Mouse (Mus musculus) retina, postnatal 1 day (tissue): Measurements from ENCODE around the gene Cd52.
"Not testable (repeated sequence)": the region's sequence is repeated elsewhere in the genome, so short reads cannot be mapped to it uniquely, and the experiment has no call there.

Experiments used
- DNase-seq: peaks from one replicate; pipeline ENCODE4 v3.0.0-alpha.2; 2012

Cd52 gene

GRCm38 (mm10) chr4:134094923-134095547 lies at the start of gene Cd52:
Gene Cd52, minus strand, starts transcription at chr4:134095082.
- DNase-seq: no peak

- DNase-seq: not testable (repeated sequence)
Measured at GRCm38 (mm10) chr4:134144297-134144696, 49.4 kb upstream of the Cd52 start.

GRCm38 (mm10) chr4:134138857-134139256 lies 44.0 kb upstream of the Cd52 start:
- DNase-seq: no peak

- peak; percentile 24 for DNase-seq
Measured at GRCm38 (mm10) chr4:134136280-134136926, 41.5 kb upstream of the Cd52 start.

DNA sequence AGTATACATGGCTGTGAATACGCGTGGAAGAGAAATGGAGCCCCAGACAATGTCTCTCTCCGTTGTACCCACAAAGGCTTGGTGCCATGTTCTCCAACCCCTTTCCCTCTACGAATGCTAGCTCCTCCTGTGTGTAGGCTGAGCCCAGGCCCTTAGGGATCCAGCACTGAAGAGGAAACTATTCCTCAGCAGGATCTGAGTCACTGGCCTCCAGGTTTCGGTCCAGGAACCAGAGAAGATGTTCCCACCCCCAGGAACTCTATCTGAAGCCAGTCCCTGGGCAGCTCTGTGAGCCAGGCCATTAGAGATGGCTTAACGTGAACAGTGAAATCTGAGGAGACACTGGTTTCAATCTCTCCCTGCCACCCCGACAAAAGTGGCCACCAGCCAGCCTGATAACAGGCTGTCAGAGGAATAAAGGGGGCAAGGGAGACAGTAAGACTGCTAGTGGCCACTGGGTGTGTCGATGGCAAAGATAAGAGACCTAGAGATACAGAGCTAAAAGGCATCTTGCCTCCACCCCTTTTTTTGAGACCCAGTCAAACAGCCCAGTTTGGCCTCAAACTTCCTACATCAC lies 37.7 kb upstream of the Cd52 start:
- DNase-seq: no peak

GRCm38 (mm10) chr4:134132117-134132516 lies 37.2 kb upstream of the Cd52 start:
- DNase-seq: no peak

- DNase-seq: no peak
Measured at GRCm38 (mm10) chr4:134129482-134129881, 34.6 kb upstream of the Cd52 start.

DNA sequence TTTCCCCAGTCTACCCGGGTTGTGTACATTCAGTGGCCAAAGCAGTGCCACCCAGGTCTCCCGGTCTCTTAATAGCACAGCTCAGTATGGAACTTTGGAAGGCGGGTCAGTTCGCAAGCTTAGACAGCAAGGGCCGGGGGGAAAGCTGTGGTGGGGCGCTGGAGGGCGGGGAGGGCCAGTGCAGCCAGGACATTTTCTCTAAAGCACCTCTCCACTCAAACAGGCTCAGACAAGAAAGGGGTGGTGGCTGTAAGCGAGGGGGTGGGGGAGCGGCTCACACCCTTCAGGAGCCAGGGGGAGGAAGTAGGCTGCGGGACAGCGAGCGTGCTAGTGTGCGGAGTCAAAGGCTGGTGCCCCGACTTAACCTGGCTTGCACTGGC lies 34.1 kb upstream of the Cd52 start:
- no peak for DNase-seq

DNA sequence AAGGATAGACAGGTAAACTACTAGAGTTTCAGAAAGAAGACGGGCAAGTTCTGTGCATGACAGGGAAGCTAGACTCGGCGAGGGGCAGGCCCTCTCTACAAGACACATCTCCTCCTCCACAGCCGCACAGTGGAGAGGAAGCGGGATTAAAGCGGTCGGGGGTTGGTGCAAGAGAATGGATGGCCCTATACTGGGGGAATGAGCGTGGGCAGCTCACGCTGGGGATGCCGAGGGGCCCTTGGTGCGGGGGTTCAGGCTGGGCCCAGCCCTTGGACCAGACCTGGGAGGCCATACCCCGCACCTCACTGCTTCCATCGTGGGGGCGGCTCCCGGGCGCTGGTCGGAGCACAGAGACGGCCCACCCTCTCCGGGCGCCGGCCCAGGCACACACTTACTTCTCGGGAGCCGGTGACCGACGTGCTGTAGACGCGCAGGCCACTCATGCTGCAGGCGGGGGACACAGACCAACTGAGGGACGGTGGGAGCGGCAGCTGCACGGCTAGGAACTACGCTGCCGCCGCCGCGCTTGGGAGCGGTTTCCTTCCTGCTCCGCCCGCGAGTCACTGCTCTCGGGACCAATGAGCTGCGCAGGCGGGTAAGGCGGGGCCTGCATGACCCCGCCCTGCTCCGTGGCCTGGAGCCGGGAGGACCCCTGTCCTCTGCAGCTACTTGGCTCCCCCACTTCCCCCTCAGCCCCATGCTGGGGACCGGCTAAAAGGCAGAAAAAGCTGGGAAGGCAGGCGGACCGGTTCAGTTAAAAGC lies 33.5 kb upstream of the Cd52 start, which contains the start of gene Sh3bgrl3:
Gene Sh3bgrl3, minus strand, starts transcription at position 569 of the 762 bp plus-strand sequence.
- DNase-seq: peak; percentile 93

DNA sequence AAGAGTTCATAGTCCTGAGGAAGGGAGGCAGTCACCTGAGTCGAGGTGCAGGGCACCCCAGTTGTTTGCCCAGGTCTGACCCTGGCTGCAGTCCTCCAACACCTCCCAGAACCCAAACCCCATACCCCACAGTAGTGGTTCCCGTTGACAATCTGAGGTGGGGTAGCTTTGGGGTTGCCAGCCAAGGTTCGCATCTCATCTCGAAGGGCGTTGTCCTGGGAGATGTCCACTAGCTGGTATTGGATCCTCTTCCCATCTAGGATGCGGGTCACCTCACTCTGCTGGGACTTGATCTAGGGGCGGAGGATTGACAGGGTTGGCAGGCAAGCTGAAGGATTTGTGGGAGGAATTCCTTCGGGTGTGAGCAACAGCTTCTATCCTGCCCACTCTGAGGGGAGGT lies 32.9 kb upstream of the Cd52 start:
- DNase-seq: no peak

DNA sequence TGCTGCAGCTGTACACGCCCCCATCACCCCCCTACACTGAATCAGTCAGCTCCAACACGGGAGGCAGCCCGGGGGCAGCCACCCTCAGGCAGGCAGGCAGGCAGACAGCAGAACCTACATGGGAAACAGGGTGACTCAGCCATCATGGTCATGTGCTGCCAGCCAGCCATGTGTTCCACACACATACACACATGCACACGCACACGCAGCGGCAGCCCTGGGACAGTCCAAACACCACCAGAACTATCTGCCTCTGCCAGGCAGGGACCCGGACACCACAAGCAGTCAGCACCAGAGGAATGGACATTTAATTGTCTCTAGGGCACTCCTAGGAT lies 32.2 kb upstream of the Cd52 start:
- no peak for DNase-seq

- DNase-seq: no peak
Measured at GRCm38 (mm10) chr4:134126300-134127120, 31.6 kb upstream of the Cd52 start.

- DNase-seq: no peak
Measured at GRCm38 (mm10) chr4:134125383-134126060, 30.6 kb upstream of the Cd52 start.

DNA sequence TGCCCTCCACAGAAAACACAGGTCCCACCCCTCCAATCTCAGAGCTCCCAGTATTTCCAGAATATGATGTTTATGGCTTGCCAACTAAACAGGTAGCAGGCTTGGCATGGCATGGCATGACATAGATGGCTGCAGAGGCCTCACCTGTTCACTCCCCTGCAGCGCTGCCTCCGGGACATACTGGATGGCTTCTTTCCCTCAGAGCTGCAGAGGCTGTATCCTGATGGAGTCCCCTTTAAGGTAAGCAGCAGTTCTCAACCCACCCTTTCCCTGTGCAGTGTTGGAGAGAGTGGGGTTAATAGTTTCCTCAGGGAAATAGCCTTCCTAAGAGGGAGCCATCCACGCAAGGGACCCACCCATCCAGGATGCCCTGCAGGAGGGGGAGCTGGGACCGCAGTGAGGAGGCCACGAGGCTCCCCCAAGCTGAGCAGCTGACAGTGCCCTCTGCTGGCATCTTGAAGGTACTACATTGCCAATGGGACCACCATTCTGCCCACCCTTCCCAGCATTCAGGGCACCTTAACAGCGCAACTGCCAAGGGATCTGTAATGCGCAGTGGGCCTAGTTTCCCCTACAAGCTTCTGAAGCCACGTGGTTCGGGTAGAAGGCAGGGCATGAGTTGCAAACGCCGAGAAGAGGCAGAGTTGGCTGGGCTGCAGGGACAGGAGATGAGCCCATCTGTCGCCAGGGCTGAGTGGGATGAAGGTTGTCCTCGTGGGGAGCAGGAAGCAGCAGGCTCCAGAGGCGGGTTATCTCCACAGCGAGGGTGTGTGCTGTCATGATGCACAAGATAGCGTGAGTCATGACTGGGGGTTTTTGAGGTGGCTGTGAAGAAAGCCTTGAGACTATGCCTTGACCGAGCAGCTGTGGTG lies 29.0 kb upstream of the Cd52 start:
- peak; percentile 81 for DNase-seq

DNA sequence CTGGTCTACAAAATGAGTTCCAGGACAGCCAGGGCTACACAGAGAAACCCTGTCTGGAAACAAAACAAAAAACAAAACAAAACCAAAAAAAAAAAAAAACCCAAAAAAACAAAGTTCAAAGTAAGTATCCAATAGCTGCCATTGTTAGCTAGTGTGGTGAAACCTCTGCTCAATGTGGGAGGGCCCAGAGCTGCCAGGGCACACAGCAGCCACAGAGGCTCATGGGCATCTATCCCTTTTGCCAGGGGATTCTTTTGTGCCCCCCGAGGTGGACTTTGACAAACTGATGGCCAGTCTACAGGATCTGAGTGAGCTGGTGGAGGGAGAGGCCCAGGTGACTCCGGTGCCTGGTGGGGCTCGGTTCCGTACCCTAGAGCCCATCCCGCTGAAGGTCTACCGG lies 28.3 kb upstream of the Cd52 start:
- no peak for DNase-seq

DNA sequence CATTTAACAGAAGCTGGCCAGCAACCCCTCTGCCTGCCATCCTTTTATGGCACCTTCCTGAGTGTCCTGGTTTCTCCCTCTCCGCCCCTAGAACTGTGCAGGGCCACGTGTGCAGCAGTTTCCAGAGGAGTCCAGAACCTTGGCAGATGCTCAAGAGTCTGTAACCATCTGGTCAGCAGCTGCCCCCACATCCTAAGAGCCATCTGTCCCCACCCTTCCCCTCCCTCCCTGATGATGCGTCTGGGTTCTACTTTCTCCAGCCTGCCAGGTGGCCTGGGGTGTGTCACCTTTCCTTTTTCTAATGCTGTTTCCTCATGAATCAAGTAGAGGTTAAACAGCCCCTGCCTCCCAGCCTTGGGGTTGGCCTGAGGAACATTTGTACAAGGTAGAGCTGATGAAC lies 27.4 kb upstream of the Cd52 start:
- peak; percentile 59 for DNase-seq

- peak; percentile 24 for DNase-seq
Measured at GRCm38 (mm10) chr4:134121571-134121970, 26.7 kb upstream of the Cd52 start.

- DNase-seq: no peak
Measured at GRCm38 (mm10) chr4:134120916-134121315, 26.0 kb upstream of the Cd52 start.

GRCm38 (mm10) chr4:134120192-134120805 lies 25.4 kb upstream of the Cd52 start:
- no peak for DNase-seq

DNA sequence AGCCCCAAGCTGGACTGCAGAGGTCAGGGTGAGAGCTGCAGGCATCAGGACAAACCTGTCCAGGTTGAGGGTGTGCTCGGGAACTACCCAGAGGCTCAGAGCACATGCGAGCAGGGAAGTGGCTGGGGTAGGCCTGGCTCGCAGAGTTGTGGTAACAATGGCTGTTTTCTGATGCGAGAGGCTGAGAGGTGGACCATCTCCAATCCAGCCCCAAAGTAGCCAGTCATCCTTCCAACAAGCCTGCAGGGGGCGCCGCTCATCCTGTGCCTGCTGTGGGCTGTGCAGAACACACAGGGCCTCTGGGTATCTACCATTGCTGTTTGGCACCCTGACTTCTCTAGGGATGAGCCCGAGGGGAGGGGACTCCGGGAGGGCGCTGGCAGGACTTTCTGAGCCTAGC lies 24.8 kb upstream of the Cd52 start:
- peak; percentile 37 for DNase-seq

DNA sequence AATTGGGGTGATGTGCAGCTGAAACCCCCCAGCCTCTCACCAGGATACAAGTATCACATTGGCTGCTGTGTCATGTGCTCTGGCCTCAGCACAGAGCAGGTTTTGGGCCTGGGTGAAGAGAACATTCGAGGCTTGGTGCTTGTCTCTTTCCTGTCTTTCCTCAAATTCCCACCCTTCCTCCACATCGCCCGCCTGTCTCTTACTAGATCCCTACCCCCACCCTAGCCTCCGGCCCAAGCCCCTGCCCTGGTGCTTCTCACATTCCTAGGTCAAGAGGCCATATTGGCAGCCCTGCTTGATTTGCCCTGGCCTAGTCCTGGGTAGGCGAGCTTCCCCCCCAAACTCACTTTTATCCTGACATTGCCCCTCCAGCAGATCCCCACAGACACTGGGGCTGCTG lies 24.2 kb upstream of the Cd52 start:
- DNase-seq: no peak
